Mouse (Mus musculus) gastrocnemius, adult 2 months (tissue): ENCODE measurements around the gene Epb41l2. TPM values are rescaled to one million over a fixed set of nuclear protein-coding genes. Genes with fewer than 3 reads are reported as not detected.
A peak's percentile ranks its signal among the peaks of the same experiment; 100 is the strongest.

ENCODE experiments used
- DNase-seq: peaks from one replicate; pipeline ENCODE4 v3.0.0; 2022
- H3K27ac ChIP-seq: fragments of 200-600 bp; 2 replicates; pipeline ENCODE4 v1.8.1; 2022; ENCODE audit warnings: mild to moderate bottlenecking
- H3K4me3 ChIP-seq: fragments of 200-600 bp; 2 replicates; pipeline ENCODE4 v1.8.1; 2022; ENCODE audit warnings: mild to moderate bottlenecking, moderate library complexity
- CTCF ChIP-seq: fragments of 200-600 bp; IDR thresholded peaks from 2 replicates; pipeline ENCODE4 v1.8.1; 2022; ENCODE audit warnings: antibody characterized with exemption, mild to moderate bottlenecking, moderate library complexity
- intact Hi-C: fragments of 180-260 bp; cut with DNase I; formaldehyde crosslinking; loops from one replicate; pipeline ENCODE4 v1.15.1; 2025
- total RNA-seq, 2 experiments: library from RNA; stranded (reverse); gene quantifications; 2 replicates each; pipeline ENCODE4 v1.2.3; 2021

Gene Epb41l2
- total RNA-seq, 2 experiments from 2014 or later = 25.3 to 31.4 TPM

GRCm38 (mm10) chr10:25434358-25435044 lies 74.9 kb downstream of the Epb41l2 start:
- DNase-seq = peak; percentile 41
- H3K27ac ChIP-seq = peak overlapping the region; percentile 76
- intact Hi-C loops = no loop called here
- H3K4me3 ChIP-seq = peak overlapping the region; percentile 62
- no peak for TF ChIP-seq CTCF

- no peak for DNase-seq
- TF ChIP-seq CTCF = no peak
- H3K4me3 ChIP-seq = peak overlapping the region; percentile 33; the same call in 1 of the 2 replicates
- intact Hi-C loops = no loop called here
- H3K27ac ChIP-seq = peak overlapping the region; percentile 70
Measured at GRCm38 (mm10) chr10:25436703-25437401, 77.3 kb downstream of the Epb41l2 start.

DNA sequence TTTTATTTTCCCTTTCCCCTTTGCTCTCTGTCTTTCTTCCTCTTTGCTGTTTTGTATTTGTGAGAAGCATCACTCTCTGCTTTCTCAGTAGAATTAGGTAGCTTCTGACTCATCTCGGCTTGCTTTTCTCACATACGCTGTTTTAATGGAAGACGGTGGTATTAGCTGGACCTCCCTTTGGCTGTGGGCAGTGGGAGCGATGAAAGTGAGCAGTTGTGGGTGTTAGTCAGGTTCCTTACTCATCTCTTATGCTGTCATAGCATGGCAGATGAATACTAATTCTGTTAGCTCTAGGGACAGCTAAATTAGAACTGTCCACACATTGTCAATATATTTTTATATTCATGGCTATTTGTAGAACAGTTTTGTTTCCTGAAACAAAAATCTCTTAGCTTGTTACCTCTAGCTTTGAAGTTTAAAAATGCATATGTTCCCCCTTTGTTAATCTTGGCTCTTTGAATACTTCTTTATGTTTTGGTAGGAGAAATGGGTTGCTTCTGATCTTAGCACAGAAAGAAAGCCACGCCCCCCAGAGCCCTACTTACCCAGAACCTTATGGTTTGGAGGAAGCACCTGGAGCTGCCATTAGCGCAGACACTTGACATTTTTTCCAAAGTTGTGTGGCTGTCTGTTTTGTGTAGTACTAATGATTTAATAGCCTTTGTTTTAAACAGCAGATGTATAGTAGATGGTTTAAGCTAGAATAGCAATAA lies 78.1 kb downstream of the Epb41l2 start:
- peak overlapping the region; percentile 70 for H3K27ac ChIP-seq
- intact Hi-C loops = no loop called here
- no peak for TF ChIP-seq CTCF
- DNase-seq = no peak
- H3K4me3 ChIP-seq = no peak overlapping the region; the same call in 1 of the 2 replicates

GRCm38 (mm10) chr10:25438299-25438680 lies 78.7 kb downstream of the Epb41l2 start:
- intact Hi-C loops = no loop called here
- no peak for DNase-seq
- H3K27ac ChIP-seq = peak overlapping the region; percentile 70; the same call in 1 of the 2 replicates
- TF ChIP-seq CTCF = no peak
- H3K4me3 ChIP-seq = no peak overlapping the region

DNA sequence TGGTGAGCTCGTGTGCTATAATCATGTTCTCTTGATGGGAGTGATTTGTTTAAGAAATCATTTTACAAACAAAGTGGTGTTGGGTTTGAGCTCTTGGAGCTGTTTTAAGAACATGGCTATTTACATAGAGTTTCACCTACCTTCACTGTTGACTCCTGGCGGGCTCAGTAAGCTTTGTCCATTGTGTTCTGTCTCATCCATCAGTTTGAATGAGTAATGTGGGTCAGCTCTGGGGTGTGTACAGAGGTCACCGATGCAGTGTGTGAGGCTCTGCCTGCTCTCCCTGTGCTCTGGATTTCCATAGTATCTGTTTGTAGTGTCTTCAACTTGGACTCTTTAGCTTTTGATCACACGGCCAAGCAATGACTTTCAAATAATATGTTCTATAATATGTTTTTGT lies 79.6 kb downstream of the Epb41l2 start:
- Histone ChIP-seq H3K27ac (peak overlapping the region; percentile 43; the same call in 1 of the 2 replicates), H3K4me3 (no peak overlapping the region)
- DNase-seq = no peak
- TF ChIP-seq CTCF = no peak
- intact Hi-C loops = no loop called here

DNA sequence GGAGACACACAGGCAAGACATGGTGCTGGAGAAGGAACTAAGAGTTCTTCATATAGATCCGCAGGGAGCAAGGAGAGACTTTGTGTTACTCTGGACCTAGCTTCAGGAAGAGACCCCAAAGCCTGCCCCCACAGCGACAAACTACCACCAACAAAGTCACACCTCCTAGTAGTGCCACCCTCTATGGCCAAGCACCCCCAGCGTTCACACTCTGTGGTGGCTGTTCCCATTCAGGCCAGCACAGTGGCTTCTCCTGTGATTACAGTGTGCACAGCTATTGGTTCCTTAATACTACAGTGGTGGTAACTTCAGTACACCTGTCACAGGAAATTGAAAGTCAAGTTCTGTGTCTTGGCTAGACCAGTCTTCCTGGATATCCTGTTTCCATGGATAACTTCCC lies 80.3 kb downstream of the Epb41l2 start:
- no peak for DNase-seq
- no peak for TF ChIP-seq CTCF
- intact Hi-C loops = no loop called here
- Histone ChIP-seq H3K4me3 (no peak overlapping the region), H3K27ac (no peak overlapping the region)

- TF ChIP-seq CTCF = no peak
- intact Hi-C loops = no loop called here
- H3K4me3 ChIP-seq = peak overlapping the region; percentile 15; the same call in 1 of the 2 replicates
- no peak for DNase-seq
- H3K27ac ChIP-seq = peak overlapping the region; percentile 62
Measured at GRCm38 (mm10) chr10:25441405-25441804, 81.8 kb downstream of the Epb41l2 start.

DNA sequence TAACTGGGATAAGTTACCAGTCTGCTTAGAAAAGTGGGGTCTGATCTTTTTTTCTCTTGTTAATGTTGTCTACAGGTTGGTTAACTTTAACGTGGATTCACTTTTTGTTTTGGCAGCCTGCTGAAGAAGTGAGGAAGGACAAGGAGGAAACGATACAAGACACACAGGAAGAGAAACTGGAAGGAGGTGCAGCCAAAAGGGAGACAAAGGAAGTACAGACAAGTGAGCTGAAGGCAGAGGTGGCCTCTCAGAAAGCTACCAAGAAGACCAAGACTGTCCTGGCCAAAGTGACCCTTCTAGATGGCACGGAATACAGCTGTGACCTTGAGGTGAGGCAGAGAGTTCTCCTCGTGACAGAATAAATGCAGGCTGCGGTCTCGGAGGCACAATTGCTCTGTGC lies 84.0 kb downstream of the Epb41l2 start:
- Histone ChIP-seq H3K4me3 (no peak overlapping the region), H3K27ac (no peak overlapping the region)
- no peak for TF ChIP-seq CTCF
- no peak for DNase-seq
- intact Hi-C loops = no loop called here

DNA sequence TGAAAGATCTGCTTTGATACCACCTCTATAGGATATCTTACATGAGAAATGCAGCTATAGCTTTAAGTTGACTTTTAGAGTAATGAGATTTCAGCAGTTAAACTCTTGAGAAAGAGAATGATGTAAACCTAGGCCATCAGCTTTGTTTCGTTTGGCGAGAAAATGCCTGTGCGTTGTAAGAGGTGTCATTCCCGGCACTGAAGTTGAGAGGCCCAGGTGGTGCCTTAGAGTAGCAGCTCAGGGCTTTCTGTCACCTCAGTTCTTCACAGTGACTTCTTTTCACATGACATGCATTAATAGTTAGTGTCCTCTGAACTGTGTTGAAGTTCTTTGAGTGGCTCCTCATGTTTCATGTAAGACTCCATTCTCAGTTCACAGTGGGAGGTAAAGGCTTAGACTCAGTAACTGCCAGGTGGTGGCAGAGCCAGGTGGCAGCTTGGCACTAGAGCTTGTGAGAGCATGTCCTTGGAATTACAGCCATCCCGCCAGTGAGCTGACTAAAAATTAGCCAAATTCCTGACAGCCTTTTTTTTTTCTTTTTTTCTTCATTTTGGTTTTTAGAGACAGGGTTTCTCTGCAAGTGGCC lies 84.7 kb downstream of the Epb41l2 start:
- no peak for DNase-seq
- TF ChIP-seq CTCF = no peak
- intact Hi-C loops = no loop called here
- H3K4me3 ChIP-seq = no peak overlapping the region
- no peak overlapping the region for H3K27ac ChIP-seq

DNA sequence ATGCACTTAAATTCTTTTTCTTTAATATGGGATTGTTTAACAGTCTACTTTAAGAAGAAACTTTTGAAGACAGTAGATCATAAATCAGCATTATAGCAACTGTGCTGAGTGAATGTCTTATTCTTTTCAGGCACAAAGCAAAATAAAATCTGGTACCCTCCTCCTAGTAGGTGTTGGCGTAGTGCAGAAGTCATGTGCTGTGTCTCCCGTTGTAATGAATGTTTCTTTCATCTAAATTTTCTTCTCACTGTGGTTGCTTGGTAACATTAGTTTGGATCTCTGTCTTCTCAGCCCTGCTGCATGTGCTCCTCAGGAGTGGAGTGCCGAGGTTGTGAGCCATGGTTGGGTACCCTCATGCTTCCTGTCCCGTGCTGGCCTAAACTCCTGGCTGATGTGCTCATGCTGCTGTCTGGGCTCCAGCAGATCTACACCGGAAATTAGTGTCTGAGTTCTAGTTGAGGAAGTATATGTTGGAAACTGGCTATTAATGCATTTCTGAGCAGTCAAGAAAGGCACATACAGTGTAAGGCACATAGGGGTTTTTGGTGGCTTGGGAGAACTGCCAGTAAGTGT lies 87.4 kb downstream of the Epb41l2 start:
- intact Hi-C loops = no loop called here
- no peak for DNase-seq
- H3K27ac ChIP-seq = 0 out of 2 replicates have a peak overlapping the region, but pooled peaks have one; percentile 17
- no peak overlapping the region for H3K4me3 ChIP-seq
- TF ChIP-seq CTCF = no peak

GRCm38 (mm10) chr10:25448676-25449075 lies 89.1 kb downstream of the Epb41l2 start:
- Histone ChIP-seq H3K4me3 (no peak overlapping the region), H3K27ac (no peak overlapping the region)
- no peak for DNase-seq
- no peak for TF ChIP-seq CTCF
- intact Hi-C loops = no loop called here

GRCm38 (mm10) chr10:25449312-25450020 lies 89.9 kb downstream of the Epb41l2 start:
- Histone ChIP-seq H3K4me3 (peak overlapping the region; percentile 43), H3K27ac (peak overlapping the region; percentile 48)
- no peak for TF ChIP-seq CTCF
- intact Hi-C loops = no loop called here
- no peak for DNase-seq
